Mouse (Mus musculus) ES-Bruce4 (cell line): Measurements from ENCODE around the gene Txk.

Source experiments
- CTCF ChIP-seq: IDR thresholded peaks from one replicate; pipeline ENCODE4 v1.8.1; 2011; ENCODE audit warnings: low read depth, low read length
- EP300 ChIP-seq: IDR thresholded peaks from 2 replicates; pipeline ENCODE4 v1.6.1; 2011; ENCODE audit warnings: low read depth, low read length; ENCODE audit not compliant: insufficient read depth
- POLR2A ChIP-seq: IDR thresholded peaks from one replicate; pipeline ENCODE4 v1.8.1; 2011; ENCODE audit warnings: low read length; ENCODE audit not compliant: insufficient read depth

DNA sequence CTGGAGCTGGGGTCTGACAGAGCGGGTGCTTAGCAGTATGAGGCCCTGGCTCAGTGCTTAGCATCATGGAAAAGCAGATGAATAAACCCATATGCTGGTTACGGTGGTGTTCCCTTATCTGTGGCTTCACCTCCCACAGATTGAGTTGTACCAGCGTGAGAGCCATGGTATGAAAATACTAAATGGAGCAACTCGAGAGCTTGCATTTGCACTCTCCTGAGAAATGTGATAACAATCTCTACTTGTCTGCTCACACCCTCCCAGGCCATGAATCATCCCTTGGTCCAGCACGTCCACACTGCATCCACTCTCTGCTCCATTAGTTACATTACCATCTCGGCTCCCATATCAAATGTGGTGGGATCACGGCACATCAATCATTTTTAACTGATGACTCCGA lies 31.4 kb upstream of the Txk start:
- TF ChIP-seq POLR2A (no peak), CTCF (no peak), EP300 (no peak)
